Mouse (Mus musculus): Measurements from ENCODE around the gene Ckap2l. TPM values are rescaled to one million over a fixed set of nuclear protein-coding genes. Genes with fewer than 3 reads are reported as not detected.

The Ckap2l gene
- polyA plus RNA-seq, 1 experiment from 2014 or later, result 47.6 TPM

- no peaks in the 10 kb centered on the region for H3K36me3 ChIP-seq (ENCODE audit: control insufficient read depth, insufficient read depth, low read length)
- no peaks in the 10 kb centered on the region for H3K9me3 ChIP-seq (ENCODE audit: control insufficient read depth, low read length)
- no peak overlapping the region for H3K4me2 ChIP-seq (ENCODE audit: low read depth, low read length)
- peak overlapping the region; percentile 14; the same call in 1 of the 2 replicates for H3K9ac ChIP-seq (ENCODE audit: low read depth, low read length)
- 28% methylated on average over 7 of the region's 7 CpGs for WGBS
- DNase-seq (ENCODE audit: low spot score), result peak; percentile 87
- no peak overlapping the region for H3K4me3 ChIP-seq (ENCODE audit: low read depth, low read length)
- no peaks in the 10 kb centered on the region for H3K4me1 ChIP-seq (ENCODE audit: control insufficient read depth, insufficient read depth, low read length)
- ATAC-seq (ENCODE audit: low read depth), result peak; percentile 84
- no peak overlapping the region for H3K27ac ChIP-seq (replicated peaks; ENCODE audit: low read depth, low read length)
- H3K27me3 ChIP-seq (replicated peaks; ENCODE audit: control insufficient read depth, insufficient read depth, low read length), result no peaks in the 10 kb centered on the region
Measured at GRCm38 (mm10) chr2:129258475-129259211, 38.4 kb downstream of the Ckap2l start.

- no peak overlapping the region for H3K9ac ChIP-seq (ENCODE audit: low read depth, low read length)
- H3K36me3 ChIP-seq (ENCODE audit: control insufficient read depth, insufficient read depth, low read length), result no peaks in the 10 kb centered on the region
- ATAC-seq (ENCODE audit: low read depth) (no peak), DNase-seq (ENCODE audit: low spot score) (no peak)
- no peaks in the 10 kb centered on the region for H3K4me1 ChIP-seq (ENCODE audit: control insufficient read depth, insufficient read depth, low read length)
- no peak overlapping the region for H3K27ac ChIP-seq (replicated peaks; ENCODE audit: low read depth, low read length)
- 80% methylated on average over 3 of the region's 3 CpGs for WGBS
- H3K27me3 ChIP-seq (replicated peaks; ENCODE audit: control insufficient read depth, insufficient read depth, low read length), result no peaks in the 10 kb centered on the region
- H3K4me2 ChIP-seq (ENCODE audit: low read depth, low read length), result no peak overlapping the region
- no peak overlapping the region for H3K4me3 ChIP-seq (ENCODE audit: low read depth, low read length)
- H3K9me3 ChIP-seq (ENCODE audit: control insufficient read depth, low read length), result no peaks in the 10 kb centered on the region
Measured at GRCm38 (mm10) chr2:129258056-129258455, 39.0 kb downstream of the Ckap2l start.

- no peak overlapping the region for H3K9ac ChIP-seq (ENCODE audit: low read depth, low read length)
- ATAC-seq (ENCODE audit: low read depth), result no peak
- no peak overlapping the region for H3K4me2 ChIP-seq (ENCODE audit: low read depth, low read length)
- 50% methylated on average over 4 of the region's 4 CpGs for WGBS
- no peaks in the 10 kb centered on the region for H3K9me3 ChIP-seq (ENCODE audit: control insufficient read depth, low read length)
- H3K27ac ChIP-seq (replicated peaks; ENCODE audit: low read depth, low read length), result no peak overlapping the region
- no peak for DNase-seq (ENCODE audit: low spot score)
- no peaks in the 10 kb centered on the region for H3K27me3 ChIP-seq (replicated peaks; ENCODE audit: control insufficient read depth, insufficient read depth, low read length)
- H3K4me1 ChIP-seq (ENCODE audit: control insufficient read depth, insufficient read depth, low read length), result no peaks in the 10 kb centered on the region
- H3K4me3 ChIP-seq (ENCODE audit: low read depth, low read length), result no peak overlapping the region
- no peaks in the 10 kb centered on the region for H3K36me3 ChIP-seq (ENCODE audit: control insufficient read depth, insufficient read depth, low read length)
Measured at GRCm38 (mm10) chr2:129256006-129256405, 41.0 kb downstream of the Ckap2l start.

GRCm38 (mm10) chr2:129254076-129254475 is 42.9 kb downstream of the Ckap2l start:
- no peaks in the 10 kb centered on the region for H3K9me3 ChIP-seq (ENCODE audit: control insufficient read depth, low read length)
- H3K27ac ChIP-seq (replicated peaks; ENCODE audit: low read depth, low read length), result no peak overlapping the region
- H3K27me3 ChIP-seq (replicated peaks; ENCODE audit: control insufficient read depth, insufficient read depth, low read length), result no peaks in the 10 kb centered on the region
- DNase-seq (ENCODE audit: low spot score) (no peak), ATAC-seq (ENCODE audit: low read depth) (no peak)
- no peaks in the 10 kb centered on the region for H3K36me3 ChIP-seq (ENCODE audit: control insufficient read depth, insufficient read depth, low read length)
- no peak overlapping the region for H3K9ac ChIP-seq (ENCODE audit: low read depth, low read length)
- no peak overlapping the region for H3K4me2 ChIP-seq (ENCODE audit: low read depth, low read length)
- no peaks in the 10 kb centered on the region for H3K4me1 ChIP-seq (ENCODE audit: control insufficient read depth, insufficient read depth, low read length)
- WGBS, result 73% methylated on average over 2 of the region's 2 CpGs
- H3K4me3 ChIP-seq (ENCODE audit: low read depth, low read length), result no peak overlapping the region

GRCm38 (mm10) chr2:129253631-129253970 is 43.4 kb downstream of the Ckap2l start:
- 52% methylated on average over 2 of the region's 2 CpGs for WGBS
- H3K4me3 ChIP-seq (ENCODE audit: low read depth, low read length), result no peak overlapping the region
- H3K36me3 ChIP-seq (ENCODE audit: control insufficient read depth, insufficient read depth, low read length), result no peaks in the 10 kb centered on the region
- no peak for DNase-seq (ENCODE audit: low spot score)
- no peak for ATAC-seq (ENCODE audit: low read depth)
- no peak overlapping the region for H3K9ac ChIP-seq (ENCODE audit: low read depth, low read length)
- H3K27ac ChIP-seq (replicated peaks; ENCODE audit: low read depth, low read length), result no peak overlapping the region
- no peaks in the 10 kb centered on the region for H3K4me1 ChIP-seq (ENCODE audit: control insufficient read depth, insufficient read depth, low read length)
- H3K9me3 ChIP-seq (ENCODE audit: control insufficient read depth, low read length), result no peaks in the 10 kb centered on the region
- H3K4me2 ChIP-seq (ENCODE audit: low read depth, low read length), result no peak overlapping the region
- no peaks in the 10 kb centered on the region for H3K27me3 ChIP-seq (replicated peaks; ENCODE audit: control insufficient read depth, insufficient read depth, low read length)

GRCm38 (mm10) chr2:129252836-129253630 is 44.0 kb downstream of the Ckap2l start:
- 84% methylated on average over 17 of the region's 19 CpGs for WGBS
- H3K27ac ChIP-seq (replicated peaks; ENCODE audit: low read depth, low read length), result no peak overlapping the region
- DNase-seq (ENCODE audit: low spot score) (no peak), ATAC-seq (ENCODE audit: low read depth) (no peak)
- H3K4me1 ChIP-seq (ENCODE audit: control insufficient read depth, insufficient read depth, low read length), result no peaks in the 10 kb centered on the region
- H3K4me3 ChIP-seq (ENCODE audit: low read depth, low read length), result no peak overlapping the region
- H3K27me3 ChIP-seq (replicated peaks; ENCODE audit: control insufficient read depth, insufficient read depth, low read length), result no peaks in the 10 kb centered on the region
- H3K9me3 ChIP-seq (ENCODE audit: control insufficient read depth, low read length), result no peaks in the 10 kb centered on the region
- no peak overlapping the region for H3K4me2 ChIP-seq (ENCODE audit: low read depth, low read length)
- no peak overlapping the region for H3K9ac ChIP-seq (ENCODE audit: low read depth, low read length)
- no peaks in the 10 kb centered on the region for H3K36me3 ChIP-seq (ENCODE audit: control insufficient read depth, insufficient read depth, low read length)

- Histone ChIP-seq H3K36me3 (ENCODE audit: control insufficient read depth, insufficient read depth, low read length) (no peaks in the 10 kb centered on the region), H3K27me3 (replicated peaks; ENCODE audit: control insufficient read depth, insufficient read depth, low read length) (no peaks in the 10 kb centered on the region), H3K4me2 (ENCODE audit: low read depth, low read length) (no peak overlapping the region), H3K9ac (ENCODE audit: low read depth, low read length) (no peak overlapping the region), H3K4me3 (ENCODE audit: low read depth, low read length) (no peak overlapping the region), H3K9me3 (ENCODE audit: control insufficient read depth, low read length) (no peaks in the 10 kb centered on the region), H3K4me1 (ENCODE audit: control insufficient read depth, insufficient read depth, low read length) (no peaks in the 10 kb centered on the region), H3K27ac (replicated peaks; ENCODE audit: low read depth, low read length) (no peak overlapping the region)
- DNase-seq (ENCODE audit: low spot score), result no peak
- ATAC-seq (ENCODE audit: low read depth), result no peak
- 55% methylated on average over 1 of the region's 1 CpGs for WGBS
Measured at GRCm38 (mm10) chr2:129249321-129249720, 47.7 kb downstream of the Ckap2l start.

- Histone ChIP-seq H3K36me3 (ENCODE audit: control insufficient read depth, insufficient read depth, low read length) (no peaks in the 10 kb centered on the region), H3K9me3 (ENCODE audit: control insufficient read depth, low read length) (no peaks in the 10 kb centered on the region), H3K4me1 (ENCODE audit: control insufficient read depth, insufficient read depth, low read length) (no peaks in the 10 kb centered on the region), H3K4me3 (ENCODE audit: low read depth, low read length) (no peak overlapping the region), H3K27me3 (replicated peaks; ENCODE audit: control insufficient read depth, insufficient read depth, low read length) (no peaks in the 10 kb centered on the region), H3K9ac (ENCODE audit: low read depth, low read length) (no peak overlapping the region), H3K4me2 (ENCODE audit: low read depth, low read length) (no peak overlapping the region), H3K27ac (replicated peaks; ENCODE audit: low read depth, low read length) (no peak overlapping the region)
- no peak for ATAC-seq (ENCODE audit: low read depth)
- 88% methylated on average over 7 of the region's 7 CpGs for WGBS
- no peak for DNase-seq (ENCODE audit: low spot score)
Measured at GRCm38 (mm10) chr2:129247707-129248121, 49.3 kb downstream of the Ckap2l start.
